1 mouse cellular context compared by ENCODE assay signal in the genomic region with DNA sequence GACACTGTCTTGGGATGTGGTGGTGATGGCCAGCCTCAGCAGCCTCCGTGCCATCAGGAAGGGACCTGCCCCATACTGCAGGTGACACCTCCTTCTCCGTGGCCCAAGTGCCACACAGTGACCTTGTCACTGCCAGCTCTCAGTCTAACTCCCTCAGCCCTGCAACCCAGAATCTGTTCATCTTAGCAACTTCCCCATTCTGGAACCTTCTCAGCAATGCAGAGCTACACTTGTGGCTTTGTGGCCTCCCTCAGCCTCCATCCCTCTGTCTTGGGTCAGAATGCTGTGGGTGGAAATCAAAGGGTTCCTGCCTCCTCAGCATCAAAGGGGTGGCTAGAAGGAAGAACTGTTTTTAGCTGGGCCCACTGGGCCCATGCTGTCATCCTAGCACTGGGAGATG.
TF ChIP-seq lines count a peak whose summit lies in the region.

No protein-coding gene starts in this region.

TF ChIP-seq in CH12.LX, 34 proteins besides CTCF, POLR2A, EP300 and RAD21:
- TF ChIP-seq TBP (conservative IDR thresholded peaks at IDR 0.05; ENCODE audit: low read depth, low read length) (peak; percentile 72; the same call in 1 of the 2 replicates), ZC3H11A (IDR thresholded peaks at IDR 0.05; ENCODE audit: low read depth, low read length) (no peak)
